Mouse (Mus musculus) liver, embryonic 16.5 days (tissue): Measurements from ENCODE around the gene AU041133. TPM values are rescaled to one million over a fixed set of nuclear protein-coding genes. Genes with fewer than 3 reads are reported as not detected.
"Not testable (repeated sequence)": the region's sequence is repeated elsewhere in the genome, so short reads cannot be mapped to it uniquely, and the experiment has no call there.

Experiments
- ATAC-seq: fragments of 200-750 bp; cut with Nextera tagmentation; 2 replicates; pipeline ENCODE4 v1.8.0; 2017; ENCODE audit warnings: low read depth, mild to moderate bottlenecking, moderate number of reproducible peaks, moderate library complexity
- H3K27ac ChIP-seq: fragments of 300-500 bp; sonication (generic); 2 replicates; pipeline ENCODE4 v1.5.1; 2014; ENCODE audit warnings: mild to moderate bottlenecking, low read length
- H3K27me3 ChIP-seq: fragments of 300-500 bp; sonication (generic); 2 replicates; pipeline ENCODE4 v1.6.1; 2014; ENCODE audit warnings: low read depth, low read length, mixed read lengths; ENCODE audit not compliant: control insufficient read depth, insufficient read depth
- H3K36me3 ChIP-seq: fragments of 300-500 bp; sonication (generic); 2 replicates; pipeline ENCODE4 v1.6.1; 2014; ENCODE audit warnings: mild to moderate bottlenecking; ENCODE audit not compliant: control insufficient read depth, insufficient read depth
- H3K4me1 ChIP-seq: fragments of 300-500 bp; sonication (generic); 2 replicates; pipeline ENCODE4 v1.6.1; 2014; ENCODE audit warnings: low read depth, low read length, mixed read lengths; ENCODE audit not compliant: control insufficient read depth
- H3K4me2 ChIP-seq: fragments of 300-500 bp; sonication (generic); 2 replicates; pipeline ENCODE4 v1.6.1; 2014; ENCODE audit warnings: low read depth, low read length, mixed read lengths
- H3K4me3 ChIP-seq: fragments of 300-500 bp; sonication (generic); 2 replicates; pipeline ENCODE4 v1.5.1; 2014; ENCODE audit warnings: low read depth, mild to moderate bottlenecking, low read length
- H3K9ac ChIP-seq: fragments of 300-500 bp; sonication (generic); 2 replicates; pipeline ENCODE4 v1.6.1; 2014; ENCODE audit warnings: low read depth, low read length
- H3K9me3 ChIP-seq: fragments of 300-500 bp; sonication (generic); replicated peaks from 2 replicates; pipeline ENCODE4 v1.6.1; 2016; ENCODE audit warnings: low read length; ENCODE audit not compliant: control insufficient read depth
- WGBS: fragments of 180-500 bp; shearing (Covaris S2); extraction: QIAGEN DNeasy Blood & Tissue Kit; methylation state at CpG from one replicate; pipeline ENCODE4 v1.1.7; 2014; ENCODE audit not compliant: insufficient replicate concordance; 5-methylcytosine and 5-hydroxymethylcytosine counted together
- polyA plus RNA-seq: library from polyadenylated mRNA; unstranded; fragments of >200 nt; fragmentation: Nextera tagmentation; extraction: Ambion mirVana; gene quantifications from 2 replicates; pipeline ENCODE4 v1.2.1, GENCODE M21; 2015

Gene AU041133
- 0.98 and 1.6 TPM in 2 replicates for polyA plus RNA-seq

- peak within 1 kb of the TSS; percentile 66 for H3K9ac ChIP-seq
- H3K27me3 ChIP-seq: no peaks in the 10 kb centered on the region
- peak; percentile 99 for ATAC-seq
- peak within 1 kb of the TSS; percentile 68 for H3K4me3 ChIP-seq
- H3K9me3 ChIP-seq: no peaks in the 10 kb centered on the region; the same call in 1 of the 2 replicates
- H3K4me1 ChIP-seq: 0 out of 2 replicates have a peak, but pooled peaks cover 2% of the 10 kb centered on the region
- peak within 1 kb of the TSS; percentile 40 for H3K27ac ChIP-seq
- under 1% methylated on average over 41 of the region's 41 CpGs for WGBS
- no peaks in the 10 kb centered on the region for H3K36me3 ChIP-seq
- H3K4me2 ChIP-seq: peak within 1 kb of the TSS; percentile 68
Observed at GRCm38 (mm10) chr10:82127850-82128401, at the start of gene AU041133. TSS of gene AU041133 (plus strand) at chr10:82128013.

GRCm38 (mm10) chr10:82082728-82083621 is 44.8 kb upstream of the AU041133 start, which contains the start of gene BC024063:
TSS of gene BC024063 (plus strand) at chr10:82083353.
- not testable (repeated sequence) for H3K9ac ChIP-seq

GRCm38 (mm10) chr10:82083622-82083971 is 44.2 kb upstream of the AU041133 start:
- not testable (repeated sequence) for H3K9ac ChIP-seq, H3K27me3 ChIP-seq, H3K27ac ChIP-seq, H3K4me1 ChIP-seq, H3K36me3 ChIP-seq, ATAC-seq, H3K9me3 ChIP-seq
- Histone ChIP-seq H3K4me2 (peak overlapping the region; percentile 46), H3K4me3 (peak overlapping the region; percentile 62)
- 17% methylated on average over 14 of the region's 14 CpGs for WGBS

More at GRCm38 (mm10) chr10:82082728-82083621, 44.8 kb upstream of the AU041133 start, which contains the start of gene BC024063:
- not testable (repeated sequence) for H3K4me1 ChIP-seq, H3K27ac ChIP-seq, H3K9me3 ChIP-seq, H3K27me3 ChIP-seq, H3K36me3 ChIP-seq
- peak; percentile 97 for ATAC-seq
- Histone ChIP-seq H3K4me3 (peak within 1 kb of the TSS; percentile 62), H3K4me2 (peak within 1 kb of the TSS; percentile 46)
- WGBS: 11% methylated on average over 42 of the region's 42 CpGs

GRCm38 (mm10) chr10:82117206-82117605 is 10.6 kb upstream of the AU041133 start:
- Histone ChIP-seq H3K9ac (no peak overlapping the region), H3K27me3 (no peaks in the 10 kb centered on the region), H3K27ac (no peak overlapping the region), H3K9me3 (peaks cover 4% of the 10 kb centered on the region), H3K4me2 (no peak overlapping the region), H3K36me3 (no peaks in the 10 kb centered on the region), H3K4me3 (no peak overlapping the region), H3K4me1 (no peaks in the 10 kb centered on the region)
- ATAC-seq: no peak
- 64% methylated on average over 3 of the region's 3 CpGs for WGBS

- 63% methylated on average over 1 of the region's 1 CpGs for WGBS
- Histone ChIP-seq H3K4me3 (no peak overlapping the region), H3K9me3 (peaks cover 8% of the 10 kb centered on the region; the same call in 1 of the 2 replicates), H3K9ac (no peak overlapping the region), H3K27me3 (no peaks in the 10 kb centered on the region), H3K4me2 (no peak overlapping the region), H3K4me1 (no peaks in the 10 kb centered on the region), H3K27ac (no peak overlapping the region), H3K36me3 (peaks cover 13% of the 10 kb centered on the region)
- no peak for ATAC-seq
Observed at GRCm38 (mm10) chr10:82145282-82145681, 17.5 kb downstream of the AU041133 start.

- H3K4me2 ChIP-seq: no peak overlapping the region
- no peaks in the 10 kb centered on the region for H3K27me3 ChIP-seq
- no peak for ATAC-seq
- H3K27ac ChIP-seq: no peak overlapping the region
- no peak overlapping the region for H3K4me3 ChIP-seq
- peaks cover 34% of the 10 kb centered on the region for H3K36me3 ChIP-seq
- H3K9me3 ChIP-seq: peaks cover 16% of the 10 kb centered on the region; the same call in 1 of the 2 replicates
- no peak overlapping the region for H3K9ac ChIP-seq
- WGBS: 63% methylated on average over 4 of the region's 4 CpGs
- H3K4me1 ChIP-seq: no peaks in the 10 kb centered on the region
Observed at GRCm38 (mm10) chr10:82147571-82147970, 19.8 kb downstream of the AU041133 start.

- Histone ChIP-seq H3K4me3 (no peak overlapping the region), H3K27ac (no peak overlapping the region), H3K4me2 (no peak overlapping the region), H3K27me3 (no peaks in the 10 kb centered on the region), H3K9ac (no peak overlapping the region), H3K4me1 (no peaks in the 10 kb centered on the region), H3K36me3 (no peaks in the 10 kb centered on the region), H3K9me3 (no peaks in the 10 kb centered on the region)
- 41% methylated on average over 3 of the region's 3 CpGs for WGBS
- no peak for ATAC-seq
Observed at GRCm38 (mm10) chr10:82167777-82168176, 40.0 kb downstream of the AU041133 start.

GRCm38 (mm10) chr10:82169776-82170175 is 42.0 kb downstream of the AU041133 start:
- Histone ChIP-seq H3K27ac (no peak overlapping the region), H3K27me3 (no peaks in the 10 kb centered on the region), H3K4me1 (no peaks in the 10 kb centered on the region), H3K9me3 (no peaks in the 10 kb centered on the region), H3K9ac (no peak overlapping the region), H3K4me2 (no peak overlapping the region), H3K4me3 (no peak overlapping the region), H3K36me3 (no peaks in the 10 kb centered on the region)
- WGBS: 44% methylated on average over 2 of the region's 2 CpGs
- no peak for ATAC-seq

- H3K9ac ChIP-seq: no peak overlapping the region
- no peaks in the 10 kb centered on the region for H3K27me3 ChIP-seq
- ATAC-seq: no peak
- 36% methylated on average over 2 of the region's 2 CpGs for WGBS
- no peak overlapping the region for H3K4me3 ChIP-seq
- H3K4me2 ChIP-seq: no peak overlapping the region
- H3K27ac ChIP-seq: no peak overlapping the region
- no peaks in the 10 kb centered on the region for H3K36me3 ChIP-seq
- H3K4me1 ChIP-seq: no peaks in the 10 kb centered on the region
- no peaks in the 10 kb centered on the region for H3K9me3 ChIP-seq
Observed at GRCm38 (mm10) chr10:82170808-82171207, 43.0 kb downstream of the AU041133 start.
